Mouse (Mus musculus) spleen, postnatal 14 days (tissue): ENCODE results near the gene Gm5741.
A peak's percentile ranks its signal among the peaks of the same experiment; 100 is the strongest.

Experiments
- DNase-seq, 2 experiments: peaks; one replicate each; pipeline ENCODE4 v3.0.0; 2021 to 2022; ENCODE audit warnings: low spot score in 2 of 2

The Gm5741 gene

GRCm38 (mm10) chr8:85073041-85073612, 5.3 kb upstream of the Gm5741 start:
- no peak for DNase-seq

GRCm38 (mm10) chr8:85072364-85072929, 4.7 kb upstream of the Gm5741 start:
- no peak for DNase-seq

- DNase-seq: peak; percentile 76 to 85
Observed at GRCm38 (mm10) chr8:85071514-85072281, 3.9 kb upstream of the Gm5741 start, which contains the start of gene Dhps. Gene Dhps (plus strand): TSS chr8:85071757.

GRCm38 (mm10) chr8:85071041-85071440, 3.3 kb upstream of the Gm5741 start:
- no peak for DNase-seq

- no peak for DNase-seq
Observed at GRCm38 (mm10) chr8:85067155-85067554, 627 bp downstream of the Gm5741 start.

GRCm38 (mm10) chr8:85065213-85065612, 2.6 kb downstream of the Gm5741 start:
- no peak for DNase-seq

- no peak for DNase-seq
Observed at GRCm38 (mm10) chr8:85062603-85063002, 5.2 kb downstream of the Gm5741 start.

GRCm38 (mm10) chr8:85059879-85060616, 7.7 kb downstream of the Gm5741 start, which contains the start of gene Fbxw9:
Gene Fbxw9 (plus strand): TSS chr8:85060055.
- DNase-seq: peak; percentile 62 to 84

- DNase-seq: no peak
Observed at GRCm38 (mm10) chr8:85057367-85057766, 10.4 kb downstream of the Gm5741 start.

- DNase-seq: no peak
Observed at GRCm38 (mm10) chr8:85043619-85044018, 24.2 kb downstream of the Gm5741 start.

GRCm38 (mm10) chr8:85037681-85038531, 29.9 kb downstream of the Gm5741 start:
- DNase-seq: peak; percentile 35 to 55

GRCm38 (mm10) chr8:85037366-85037680, 30.5 kb downstream of the Gm5741 start:
- no peak for DNase-seq

- DNase-seq: peak; percentile 73 to 80
Observed at GRCm38 (mm10) chr8:85036718-85037365, 30.9 kb downstream of the Gm5741 start, which contains the start of gene Tnpo2. Gene Tnpo2 (plus strand): TSS chr8:85036915.

- DNase-seq: no peak
Observed at GRCm38 (mm10) chr8:85036381-85036717, 31.4 kb downstream of the Gm5741 start.

GRCm38 (mm10) chr8:85035728-85036310, 32.0 kb downstream of the Gm5741 start:
- DNase-seq: no peak

- no peak for DNase-seq
Observed at GRCm38 (mm10) chr8:85035165-85035727, 32.5 kb downstream of the Gm5741 start.

- peak; percentile 55 to 73 for DNase-seq
Observed at GRCm38 (mm10) chr8:85034764-85035163, 33.0 kb downstream of the Gm5741 start.

GRCm38 (mm10) chr8:85033867-85034266, 33.9 kb downstream of the Gm5741 start:
- no peak for DNase-seq

- DNase-seq: no peak
Observed at GRCm38 (mm10) chr8:85032622-85033311, 35.0 kb downstream of the Gm5741 start.

- no peak for DNase-seq
Observed at GRCm38 (mm10) chr8:85029271-85029670, 38.5 kb downstream of the Gm5741 start.
